ENCODE assay signal across 7 mouse cellular contexts in genomic region chr5:33782999-33783390, GRCm38 (mm10). TPM values are rescaled to one million over a fixed set of nuclear protein-coding genes. Genes with fewer than 3 reads are reported as not detected.
DNase-seq lines count a peak whose midpoint lies in the region; ATAC-seq and TF ChIP-seq lines count a peak whose summit lies in the region.

No protein-coding gene starts in this region.

- peak overlapping the region; percentile 88 for H3K9ac ChIP-seq in neural tube, embryonic 11.5 days (ENCODE audit: low read length)

- no peak for TF ChIP-seq CTCF in small intestine, adult 2 months (IDR thresholded peaks at IDR 0.05; ENCODE audit: extremely low read depth, insufficient read length, insufficient replicate concordance, low read depth, low read length)

- ATAC-seq in neural tube, embryonic 11.5 days (ENCODE audit: insufficient read depth, low FRiP score, low TSS enrichment), result peak; percentile 76

- DNase-seq in neural tube, embryonic 11.5 days (ENCODE audit: low spot score), result no peak
- no peak for DNase-seq in neural tube, embryonic 10.5 days (ENCODE audit: extremely low spot score, low spot score)
- no peak for DNase-seq in limb, embryonic 10.5 days (ENCODE audit: low spot score)
- no peak for DNase-seq in embryo, embryonic 11 days
- DNase-seq in testis, postnatal 10 days (ENCODE audit: low spot score), result no peak

- WGBS in neural tube, embryonic 11.5 days, result 12% methylated on average over 6 of the region's 6 CpGs
- 9% methylated on average over 6 of the region's 6 CpGs for WGBS in limb, embryonic 10.5 days
- WGBS in small intestine, adult 2 months, result 5% methylated on average over 6 of the region's 6 CpGs

- H3K27me3 ChIP-seq in neural tube, embryonic 11.5 days (ENCODE audit: control insufficient read depth, insufficient read depth, low read length), result no peaks in the 10 kb centered on the region
- peaks cover 2% of the 10 kb centered on the region for H3K27me3 ChIP-seq in erythroblast, embryonic 14.5 days (ENCODE audit: control insufficient read depth)
- H3K27me3 ChIP-seq in limb, embryonic 10.5 days (ENCODE audit: low read depth, poor library complexity, severe bottlenecking), result no peaks in the 10 kb centered on the region
- H3K27me3 ChIP-seq in small intestine, adult 2 months (ENCODE audit: control insufficient read depth, insufficient read depth, low read length), result no peaks in the 10 kb centered on the region

- no peaks in the 10 kb centered on the region for H3K9me3 ChIP-seq in neural tube, embryonic 11.5 days (ENCODE audit: control insufficient read depth, low read length)
- H3K9me3 ChIP-seq in erythroblast, embryonic 14.5 days (ENCODE audit: control insufficient read depth, low read length), result no peaks in the 10 kb centered on the region
- H3K9me3 ChIP-seq in limb, embryonic 10.5 days (replicated peaks), result no peaks in the 10 kb centered on the region

- no peaks in the 10 kb centered on the region; the same call in 1 of the 2 replicates for H3K36me3 ChIP-seq in neural tube, embryonic 11.5 days (ENCODE audit: control insufficient read depth, insufficient read depth, low read length)
- peaks cover 6% of the 10 kb centered on the region for H3K36me3 ChIP-seq in erythroblast, embryonic 14.5 days (ENCODE audit: control insufficient read depth)
- H3K36me3 ChIP-seq in limb, embryonic 10.5 days, result peaks cover 7% of the 10 kb centered on the region; the same call in 1 of the 2 replicates
- H3K36me3 ChIP-seq in small intestine, adult 2 months (ENCODE audit: control insufficient read depth, insufficient read depth, low read length), result peaks cover 2% of the 10 kb centered on the region

- H3K4me1 ChIP-seq in neural tube, embryonic 11.5 days (ENCODE audit: control insufficient read depth, insufficient read depth, low read length), result peaks cover 8% of the 10 kb centered on the region
- peaks cover 36% of the 10 kb centered on the region for H3K4me1 ChIP-seq in erythroblast, embryonic 14.5 days (ENCODE audit: control insufficient read depth)
- H3K4me1 ChIP-seq in limb, embryonic 10.5 days, result peaks cover 18% of the 10 kb centered on the region
- peaks cover 10% of the 10 kb centered on the region for H3K4me1 ChIP-seq in small intestine, adult 2 months (ENCODE audit: control insufficient read depth, insufficient read depth, insufficient read length, low read length)

- H3K4me2 ChIP-seq in neural tube, embryonic 11.5 days (ENCODE audit: low read depth), result peak overlapping the region; percentile 83

- H3K4me3 ChIP-seq in neural tube, embryonic 11.5 days (ENCODE audit: low read depth, low read length), result peak overlapping the region; percentile 81
- peak overlapping the region; percentile 96 for H3K4me3 ChIP-seq in erythroblast, embryonic 14.5 days (replicated peaks)
- peak overlapping the region; percentile 82 for H3K4me3 ChIP-seq in limb, embryonic 10.5 days
- peak overlapping the region; percentile 88 for H3K4me3 ChIP-seq in small intestine, adult 2 months (ENCODE audit: low read depth, low read length)

- TF ChIP-seq POLR2A in small intestine, adult 2 months (IDR thresholded peaks at IDR 0.05; ENCODE audit: low read depth, low read length), result no peak

- no peak overlapping the region for H3K27ac ChIP-seq in neural tube, embryonic 11.5 days (ENCODE audit: low read depth, low read length)
- peak overlapping the region; percentile 91 for H3K27ac ChIP-seq in limb, embryonic 10.5 days
- H3K27ac ChIP-seq in small intestine, adult 2 months (ENCODE audit: insufficient read depth, low read depth, low read length), result no peak overlapping the region

RNA-seq across cellular contexts. Expression of gene Letm1, which starts 0.4 kb away (rescaled TPM):
- 51.0 and 54.6 TPM in 2 replicates for polyA plus RNA-seq in neural tube, embryonic 11.5 days (2014; fragmentation: Nextera tagmentation; extraction: Ambion mirVana)
- 2.6 and 2.8 TPM in 2 replicates for polyA plus RNA-seq in erythroblast, embryonic 14.5 days (2012)
- 65.0 and 66.8 TPM in 2 replicates for polyA plus RNA-seq in limb, embryonic 10.5 days (2016; fragmentation: Nextera tagmentation; extraction: Ambion mirVana)
- polyA plus RNA-seq in small intestine, adult 2 months (2012; rRNA removed), result 64.4 and 127 TPM in 2 replicates

RNA-seq across cellular contexts. Expression of gene Nsd2, which starts 37.5 kb away (rescaled TPM):
- 96.0 and 116 TPM in 2 replicates for polyA plus RNA-seq in neural tube, embryonic 11.5 days (2014; fragmentation: Nextera tagmentation; extraction: Ambion mirVana)
- polyA plus RNA-seq in erythroblast, embryonic 14.5 days (2012), result 1.5 and 2.2 TPM in 2 replicates
- 79.4 and 90.3 TPM in 2 replicates for polyA plus RNA-seq in limb, embryonic 10.5 days (2016; fragmentation: Nextera tagmentation; extraction: Ambion mirVana)
- polyA plus RNA-seq in small intestine, adult 2 months (2012; rRNA removed), result 1.8 and 5.8 TPM in 2 replicates

Comparison
In these comparisons a context has a peak if more than half of its experiments do, and no peak if none do; other contexts are left out.
1. RNA of gene Letm1, which starts 0.4 kb away (polyA plus RNA-seq): 64.4 to 127 TPM in small intestine, adult 2 months, 65.0 to 66.8 TPM in limb, embryonic 10.5 days and 51.0 to 54.6 TPM in neural tube, embryonic 11.5 days; 2.6 to 2.8 TPM in erythroblast, embryonic 14.5 days; every median in the first group is over 10 times any median in the second.
2. RNA of gene Nsd2, which starts 37.5 kb away (polyA plus RNA-seq): 96.0 to 116 TPM in neural tube, embryonic 11.5 days and 79.4 to 90.3 TPM in limb, embryonic 10.5 days; 1.8 to 5.8 TPM in small intestine, adult 2 months and 1.5 to 2.2 TPM in erythroblast, embryonic 14.5 days; every median in the first group is over 10 times any median in the second.
3. Peak in every context shown above with its lines, with median percentiles within 50 percentile points of each other: H3K4me3 ChIP-seq.